Mouse (Mus musculus) midbrain, embryonic 13.5 days (tissue): Measurements from ENCODE around the gene Igsf11. TPM values are rescaled to one million over a fixed set of nuclear protein-coding genes. Genes with fewer than 3 reads are reported as not detected.

Experiments
- ATAC-seq: fragments of 200-750 bp; cut with Nextera tagmentation; 2 replicates; pipeline ENCODE4 v1.8.0; 2017; ENCODE audit warnings: mild to moderate bottlenecking, moderate TSS enrichment, moderate library complexity
- H3K27ac ChIP-seq: fragments of 300-500 bp; sonication (generic); 2 replicates; pipeline ENCODE4 v1.5.1; 2015; ENCODE audit warnings: inconsistent platforms, mild to moderate bottlenecking, moderate library complexity
- H3K27me3 ChIP-seq: fragments of 300-500 bp; sonication (generic); 2 replicates; pipeline ENCODE4 v1.6.1; 2015; ENCODE audit warnings: mild to moderate bottlenecking, inconsistent platforms
- H3K36me3 ChIP-seq: fragments of 300-500 bp; sonication (generic); 2 replicates; pipeline ENCODE4 v1.6.1; 2015; ENCODE audit warnings: mild to moderate bottlenecking, inconsistent platforms
- H3K4me1 ChIP-seq: fragments of 300-500 bp; sonication (generic); replicated peaks from 2 replicates; pipeline ENCODE4 v1.6.1; 2015; ENCODE audit warnings: inconsistent platforms
- H3K4me2 ChIP-seq: fragments of 300-500 bp; sonication (generic); replicated peaks from 2 replicates; pipeline ENCODE4 v1.6.1; 2015; ENCODE audit warnings: moderate library complexity, mild to moderate bottlenecking, inconsistent platforms
- H3K4me3 ChIP-seq: fragments of 300-500 bp; sonication (generic); replicated peaks from 2 replicates; pipeline ENCODE4 v1.5.1; 2015; ENCODE audit warnings: mild to moderate bottlenecking, inconsistent platforms
- H3K9ac ChIP-seq: fragments of 300-500 bp; sonication (generic); replicated peaks from 2 replicates; pipeline ENCODE4 v1.6.1; 2015; ENCODE audit warnings: mild to moderate bottlenecking, inconsistent platforms
- H3K9me3 ChIP-seq: fragments of 300-500 bp; sonication (generic); 2 replicates; pipeline ENCODE4 v1.6.1; 2016; ENCODE audit warnings: mild to moderate bottlenecking, inconsistent platforms
- WGBS: fragments of 180-500 bp; shearing (Covaris S2); methylation state at CpG from one replicate; pipeline ENCODE4 v1.1.7; 2015; 5-methylcytosine and 5-hydroxymethylcytosine counted together
- polyA plus RNA-seq: library from polyadenylated mRNA; unstranded; fragments of >200 nt; fragmentation: Nextera tagmentation; extraction: Ambion mirVana; gene quantifications from 2 replicates; pipeline ENCODE4 v1.2.1, GENCODE M21; 2015

The Igsf11 gene
- polyA plus RNA-seq = 2.3 and 2.5 TPM in 2 replicates

GRCm38 (mm10) chr16:38892371-38892770, at the start of gene Igsf11:
Gene Igsf11 (plus strand): TSS chr16:38892671.
- WGBS = 85% methylated on average over 7 of the region's 7 CpGs
- H3K36me3 ChIP-seq = no peaks in the 10 kb centered on the region
- no peaks in the 10 kb centered on the region for H3K27me3 ChIP-seq
- no peak for ATAC-seq
- no peak within 1 kb of the TSS for H3K27ac ChIP-seq
- no peaks in the 10 kb centered on the region for H3K9me3 ChIP-seq
- H3K9ac ChIP-seq = no peak within 1 kb of the TSS
- H3K4me3 ChIP-seq = no peak within 1 kb of the TSS
- no peaks in the 10 kb centered on the region for H3K4me1 ChIP-seq
- no peak within 1 kb of the TSS for H3K4me2 ChIP-seq

- Histone ChIP-seq H3K27ac (no peak overlapping the region), H3K36me3 (no peaks in the 10 kb centered on the region), H3K9ac (no peak overlapping the region), H3K4me2 (no peak overlapping the region), H3K9me3 (no peaks in the 10 kb centered on the region), H3K27me3 (no peaks in the 10 kb centered on the region), H3K4me3 (no peak overlapping the region), H3K4me1 (no peaks in the 10 kb centered on the region)
- WGBS = 38% methylated on average over 8 of the region's 8 CpGs
- no peak for ATAC-seq
These were observed 34.2 kb upstream of the Igsf11 start for GRCm38 (mm10) chr16:38858120-38858749.

- Histone ChIP-seq H3K9ac (no peak overlapping the region), H3K27ac (no peak overlapping the region), H3K4me3 (no peak overlapping the region), H3K4me1 (no peaks in the 10 kb centered on the region), H3K27me3 (no peaks in the 10 kb centered on the region), H3K9me3 (no peaks in the 10 kb centered on the region), H3K36me3 (no peaks in the 10 kb centered on the region), H3K4me2 (no peak overlapping the region)
- 55% methylated on average over 6 of the region's 6 CpGs for WGBS
- no peak for ATAC-seq
These were observed 31.9 kb upstream of the Igsf11 start for GRCm38 (mm10) chr16:38860548-38860947.

GRCm38 (mm10) chr16:38864358-38864757, 28.1 kb upstream of the Igsf11 start:
- H3K27me3 ChIP-seq = no peaks in the 10 kb centered on the region
- H3K27ac ChIP-seq = no peak overlapping the region
- H3K9ac ChIP-seq = no peak overlapping the region
- H3K9me3 ChIP-seq = 0 out of 2 replicates have a peak, but pooled peaks cover 4% of the 10 kb centered on the region
- H3K4me1 ChIP-seq = no peaks in the 10 kb centered on the region
- ATAC-seq = no peak
- H3K4me2 ChIP-seq = no peak overlapping the region
- no peak overlapping the region for H3K4me3 ChIP-seq
- H3K36me3 ChIP-seq = no peaks in the 10 kb centered on the region
- WGBS = 87% methylated on average over 5 of the region's 5 CpGs

GRCm38 (mm10) chr16:38873231-38873630, 19.2 kb upstream of the Igsf11 start:
- H3K27ac ChIP-seq = no peak overlapping the region
- no peak overlapping the region for H3K9ac ChIP-seq
- H3K36me3 ChIP-seq = no peaks in the 10 kb centered on the region
- H3K4me2 ChIP-seq = no peak overlapping the region
- ATAC-seq = no peak
- H3K4me3 ChIP-seq = no peak overlapping the region
- 87% methylated on average over 4 of the region's 4 CpGs for WGBS
- no peaks in the 10 kb centered on the region for H3K27me3 ChIP-seq
- no peaks in the 10 kb centered on the region for H3K9me3 ChIP-seq
- no peaks in the 10 kb centered on the region for H3K4me1 ChIP-seq

- no peaks in the 10 kb centered on the region for H3K4me1 ChIP-seq
- H3K9me3 ChIP-seq = no peaks in the 10 kb centered on the region
- no peak overlapping the region for H3K4me2 ChIP-seq
- H3K4me3 ChIP-seq = no peak overlapping the region
- H3K27ac ChIP-seq = no peak overlapping the region
- H3K36me3 ChIP-seq = no peaks in the 10 kb centered on the region
- WGBS = 34% methylated on average over 4 of the region's 4 CpGs
- H3K9ac ChIP-seq = no peak overlapping the region
- no peak for ATAC-seq
- H3K27me3 ChIP-seq = no peaks in the 10 kb centered on the region
These were observed 18.0 kb upstream of the Igsf11 start for GRCm38 (mm10) chr16:38874481-38874880.

- H3K4me3 ChIP-seq = no peak overlapping the region
- no peak for ATAC-seq
These were observed 6.5 kb downstream of the Igsf11 start for GRCm38 (mm10) chr16:38898816-38899425.

GRCm38 (mm10) chr16:38900024-38900423, 7.6 kb downstream of the Igsf11 start:
- ATAC-seq = no peak
- 0 out of 2 replicates have a peak, but pooled peaks cover 3% of the 10 kb centered on the region for H3K4me1 ChIP-seq
- H3K4me2 ChIP-seq = no peak overlapping the region
- 89% methylated on average over 1 of the region's 1 CpGs for WGBS
- peaks cover 26% of the 10 kb centered on the region for H3K27me3 ChIP-seq
- no peak overlapping the region for H3K9ac ChIP-seq
- H3K4me3 ChIP-seq = no peak overlapping the region
- no peaks in the 10 kb centered on the region for H3K36me3 ChIP-seq
- H3K9me3 ChIP-seq = no peaks in the 10 kb centered on the region
- H3K27ac ChIP-seq = no peak overlapping the region

More at GRCm38 (mm10) chr16:38898816-38899425, 6.5 kb downstream of the Igsf11 start:
- Histone ChIP-seq H3K27me3 (peaks cover 17% of the 10 kb centered on the region), H3K9me3 (no peaks in the 10 kb centered on the region), H3K36me3 (no peaks in the 10 kb centered on the region), H3K4me1 (0 out of 2 replicates have a peak, but pooled peaks cover 3% of the 10 kb centered on the region), H3K9ac (no peak overlapping the region), H3K4me2 (no peak overlapping the region), H3K27ac (no peak overlapping the region)
- WGBS = 46% methylated on average over 8 of the region's 8 CpGs

- Histone ChIP-seq H3K4me3 (peak overlapping the region; percentile 60), H3K36me3 (no peaks in the 10 kb centered on the region), H3K27ac (peak overlapping the region; percentile 57; the same call in 1 of the 2 replicates), H3K9me3 (no peaks in the 10 kb centered on the region), H3K27me3 (peaks cover 35% of the 10 kb centered on the region), H3K9ac (peak overlapping the region; percentile 78), H3K4me1 (0 out of 2 replicates have a peak, but pooled peaks cover 9% of the 10 kb centered on the region), H3K4me2 (peak overlapping the region; percentile 76)
- peak; percentile 99 for ATAC-seq
- under 1% methylated on average over 52 of the region's 71 CpGs for WGBS
These were observed 9.8 kb downstream of the Igsf11 start for GRCm38 (mm10) chr16:38902111-38902778.

GRCm38 (mm10) chr16:38903020-38903419, 10.5 kb downstream of the Igsf11 start:
- WGBS = 34% methylated on average over 4 of the region's 4 CpGs
- peak overlapping the region; percentile 76 for H3K4me2 ChIP-seq

GRCm38 (mm10) chr16:38904202-38904601, 11.7 kb downstream of the Igsf11 start:
- H3K27me3 ChIP-seq = peaks cover 35% of the 10 kb centered on the region
- H3K4me3 ChIP-seq = no peak overlapping the region
- no peaks in the 10 kb centered on the region for H3K9me3 ChIP-seq
- 68% methylated on average over 9 of the region's 9 CpGs for WGBS
- peak overlapping the region; percentile 76; the same call in 1 of the 2 replicates for H3K4me2 ChIP-seq
- H3K36me3 ChIP-seq = no peaks in the 10 kb centered on the region
- H3K9ac ChIP-seq = no peak overlapping the region
- ATAC-seq = no peak
- no peak overlapping the region for H3K27ac ChIP-seq
- 0 out of 2 replicates have a peak, but pooled peaks cover 9% of the 10 kb centered on the region for H3K4me1 ChIP-seq

More at GRCm38 (mm10) chr16:38903020-38903419, 10.5 kb downstream of the Igsf11 start:
- Histone ChIP-seq H3K4me1 (0 out of 2 replicates have a peak, but pooled peaks cover 9% of the 10 kb centered on the region), H3K9ac (no peak overlapping the region), H3K9me3 (no peaks in the 10 kb centered on the region), H3K27me3 (peaks cover 35% of the 10 kb centered on the region), H3K4me3 (peak overlapping the region; percentile 60), H3K36me3 (no peaks in the 10 kb centered on the region), H3K27ac (no peak overlapping the region)
- ATAC-seq = no peak

- H3K9ac ChIP-seq = no peak overlapping the region
- H3K4me1 ChIP-seq = 0 out of 2 replicates have a peak, but pooled peaks cover 9% of the 10 kb centered on the region
- 69% methylated on average over 10 of the region's 10 CpGs for WGBS
- H3K4me3 ChIP-seq = no peak overlapping the region
- ATAC-seq = no peak
- peaks cover 28% of the 10 kb centered on the region for H3K27me3 ChIP-seq
- no peak overlapping the region for H3K27ac ChIP-seq
- no peaks in the 10 kb centered on the region for H3K9me3 ChIP-seq
- no peak overlapping the region for H3K4me2 ChIP-seq
- no peaks in the 10 kb centered on the region for H3K36me3 ChIP-seq
These were observed 13.4 kb downstream of the Igsf11 start for GRCm38 (mm10) chr16:38905911-38906310.
